Mouse (Mus musculus): ENCODE data around the gene Ankrd17.

DNA sequence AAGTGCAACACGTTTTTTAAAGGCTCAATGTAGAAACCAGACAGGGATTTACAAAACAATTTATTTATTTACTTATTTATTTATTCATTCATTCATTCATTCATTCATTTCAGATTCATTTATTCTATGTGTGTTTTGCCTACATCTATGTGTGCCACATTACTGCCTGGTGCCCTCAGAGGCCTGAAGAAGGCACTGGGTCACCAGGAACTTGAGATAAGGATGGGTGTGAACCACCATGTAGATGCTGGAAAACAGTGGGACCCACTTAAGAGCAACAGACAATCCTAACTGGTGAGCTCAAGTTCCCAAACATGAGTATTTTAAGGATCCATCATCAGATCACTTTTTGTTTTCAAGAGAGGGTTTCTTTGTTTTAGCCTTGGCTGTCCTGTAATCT, 91.6 kb downstream of the Ankrd17 start:
- no peak for TF ChIP-seq CTCF (IDR thresholded peaks at IDR 0.05; ENCODE audit: extremely low read depth, insufficient read depth, insufficient read length, insufficient replicate concordance)
- TF ChIP-seq POLR2A (IDR thresholded peaks at IDR 0.05; ENCODE audit: low read depth, low read length): no peak
